Mouse (Mus musculus) embryonic facial prominence, embryonic 10.5 days (tissue): ENCODE measurements around the gene Pelo. TPM values are rescaled to one million over a fixed set of nuclear protein-coding genes. Genes with fewer than 3 reads are reported as not detected.

Source experiments
- DNase-seq: peaks from one replicate; pipeline ENCODE4 v3.0.0-alpha.2; 2017; ENCODE audit warnings: low spot score
- H3K27ac ChIP-seq: fragments of 300-500 bp; sonication (generic); replicated peaks from 2 replicates; pipeline ENCODE4 v1.5.1; 2016; ENCODE audit warnings: mild to moderate bottlenecking
- H3K27me3 ChIP-seq: fragments of 300-500 bp; sonication (generic); replicated peaks from 2 replicates; pipeline ENCODE4 v1.6.1; 2016; ENCODE audit warnings: low read depth, mild to moderate bottlenecking; ENCODE audit not compliant: poor library complexity, severe bottlenecking
- H3K36me3 ChIP-seq: fragments of 300-500 bp; sonication (generic); replicated peaks from 2 replicates; pipeline ENCODE4 v1.6.1; 2016; ENCODE audit warnings: mild to moderate bottlenecking, moderate library complexity
- H3K4me1 ChIP-seq: fragments of 300-500 bp; sonication (generic); 2 replicates; pipeline ENCODE4 v1.6.1; 2016
- H3K4me3 ChIP-seq: fragments of 300-500 bp; sonication (generic); 2 replicates; pipeline ENCODE4 v1.5.1; 2016; ENCODE audit warnings: mild to moderate bottlenecking, moderate library complexity
- H3K9me3 ChIP-seq: fragments of 300-500 bp; sonication (generic); 2 replicates; pipeline ENCODE4 v1.6.1; 2016; ENCODE audit warnings: mild to moderate bottlenecking
- WGBS: fragments of 180-500 bp; shearing (Covaris S2); methylation state at CpG from one replicate; pipeline ENCODE4 v1.1.7; 2016; 5-methylcytosine and 5-hydroxymethylcytosine counted together
- polyA plus RNA-seq: library from polyadenylated mRNA; unstranded; fragments of >200 nt; fragmentation: Nextera tagmentation; extraction: Ambion mirVana; gene quantifications from 2 replicates; pipeline ENCODE4 v1.2.1, GENCODE M21; 2016

Gene Pelo
- polyA plus RNA-seq, 1 experiment from 2014 or later = 6.0 TPM

DNA sequence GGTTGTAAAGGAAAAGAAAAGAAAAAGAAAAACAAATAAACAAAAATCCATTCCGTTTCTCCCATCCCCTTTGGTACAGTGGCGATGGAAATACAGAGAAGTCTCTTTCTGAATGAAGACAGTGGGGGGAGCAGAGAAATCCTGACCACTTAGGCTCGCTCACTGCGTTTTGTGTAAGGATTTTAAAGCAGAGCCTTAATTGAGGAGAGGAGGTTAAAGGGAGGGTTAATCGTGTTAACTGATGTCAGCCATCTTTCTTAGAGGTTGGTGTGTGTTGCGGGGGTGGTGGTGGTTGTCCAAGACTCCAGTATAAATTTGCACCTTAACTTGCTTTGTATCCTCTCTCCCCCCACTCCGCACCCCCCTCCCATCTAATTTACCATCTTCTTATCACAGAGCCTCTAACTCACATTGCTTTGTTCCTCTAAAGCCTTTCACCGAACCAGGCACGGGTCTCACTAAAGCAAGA is 1.0 kb upstream of the Pelo start:
- peak overlapping the region; percentile 91; the same call in 1 of the 2 replicates for H3K27ac ChIP-seq

DNA sequence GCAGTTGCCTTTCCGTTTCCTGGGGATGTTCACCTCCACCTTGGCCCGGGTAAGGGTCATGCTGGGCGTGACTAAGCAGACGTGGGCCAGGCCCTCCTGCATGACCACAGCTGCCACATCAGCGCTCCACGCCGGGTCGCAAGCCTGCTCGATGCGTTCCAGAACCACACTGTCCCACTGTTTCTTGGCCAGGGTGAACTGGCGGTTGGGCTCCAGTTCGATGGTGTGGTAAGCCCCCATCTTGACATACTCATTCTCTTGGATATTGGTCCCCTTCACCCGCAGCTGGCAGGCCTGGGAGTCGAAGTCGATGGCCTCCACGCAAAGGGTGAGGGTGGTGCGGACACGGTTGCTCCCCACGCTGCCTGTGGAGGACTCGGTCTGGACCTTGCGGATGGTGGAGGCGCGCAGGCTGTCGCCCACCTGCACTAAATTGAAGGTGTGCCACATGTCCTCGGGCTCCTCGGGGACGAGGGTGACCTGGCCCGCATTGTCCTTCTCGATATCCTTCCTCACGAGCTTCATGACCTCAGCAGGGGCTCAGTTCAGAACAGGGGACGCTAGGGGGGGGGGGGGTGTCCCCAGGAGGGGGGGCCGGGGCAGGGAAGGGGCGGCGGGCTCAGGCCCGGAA is 476 bp downstream of the Pelo start:
- WGBS = 8% methylated on average over 34 of the region's 35 CpGs
- Histone ChIP-seq H3K4me1 (peaks cover 22% of the 10 kb centered on the region), H3K27ac (peak overlapping the region; percentile 91), H3K27me3 (no peaks in the 10 kb centered on the region), H3K9me3 (peaks cover 6% of the 10 kb centered on the region; the same call in 1 of the 2 replicates), H3K4me3 (peak overlapping the region; percentile 69), H3K36me3 (peaks cover 40% of the 10 kb centered on the region)
- no peak for DNase-seq

More for the DNA sequence above, 1.0 kb upstream of the Pelo start:
- Histone ChIP-seq H3K9me3 (peaks cover 6% of the 10 kb centered on the region; the same call in 1 of the 2 replicates), H3K4me1 (peaks cover 22% of the 10 kb centered on the region), H3K4me3 (peak overlapping the region; percentile 69), H3K27me3 (no peaks in the 10 kb centered on the region), H3K36me3 (peaks cover 31% of the 10 kb centered on the region)
- WGBS = 53% methylated on average over 9 of the region's 9 CpGs
- DNase-seq = peak; percentile 12

DNA sequence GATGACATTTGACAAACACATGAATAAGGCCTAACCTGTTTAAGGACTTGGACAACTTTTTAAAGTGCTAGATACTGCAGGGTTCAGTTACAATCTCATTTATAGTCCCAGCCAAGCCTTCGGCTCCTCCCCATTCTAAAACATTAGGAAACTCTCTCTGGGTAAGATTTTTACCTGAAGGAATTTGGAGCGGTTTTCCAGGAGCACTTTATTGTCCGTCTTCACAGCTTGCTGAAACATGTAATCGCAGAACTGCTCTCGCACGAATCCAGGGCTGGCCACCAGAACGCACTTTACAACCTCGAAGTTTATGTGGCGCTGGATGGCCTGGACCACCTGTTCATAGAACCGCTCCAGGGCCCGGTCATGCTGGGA is 979 bp downstream of the Pelo start:
- H3K9me3 ChIP-seq = peaks cover 6% of the 10 kb centered on the region; the same call in 1 of the 2 replicates
- peaks cover 40% of the 10 kb centered on the region for H3K36me3 ChIP-seq
- H3K27me3 ChIP-seq = no peaks in the 10 kb centered on the region
- DNase-seq = no peak
- peaks cover 22% of the 10 kb centered on the region for H3K4me1 ChIP-seq
- peak overlapping the region; percentile 91; the same call in 1 of the 2 replicates for H3K27ac ChIP-seq
- H3K4me3 ChIP-seq = peak overlapping the region; percentile 69
- 66% methylated on average over 11 of the region's 11 CpGs for WGBS

DNA sequence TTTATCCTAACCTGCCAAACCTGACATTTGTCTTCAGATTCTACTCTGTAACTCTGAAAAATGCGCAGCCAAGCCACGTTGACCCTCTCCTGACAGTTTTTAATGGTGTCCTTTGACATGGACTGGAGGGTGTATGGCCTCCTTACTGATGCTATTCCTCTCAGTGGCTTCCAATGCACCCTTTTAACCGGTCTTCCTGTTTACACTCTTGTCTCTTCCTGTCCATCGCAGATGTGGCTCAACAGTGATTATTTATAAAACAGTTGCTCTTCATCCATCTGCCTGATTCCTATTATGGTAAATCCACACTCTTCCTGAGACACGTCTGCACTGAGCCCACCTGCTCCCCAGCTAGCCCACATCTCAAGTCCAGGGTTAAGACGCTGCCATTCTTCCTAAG is 4.0 kb downstream of the Pelo start:
- Histone ChIP-seq H3K27me3 (no peaks in the 10 kb centered on the region), H3K27ac (no peak overlapping the region), H3K4me1 (peaks cover 21% of the 10 kb centered on the region), H3K4me3 (no peak overlapping the region), H3K36me3 (peaks cover 40% of the 10 kb centered on the region), H3K9me3 (peaks cover 6% of the 10 kb centered on the region; the same call in 1 of the 2 replicates)
- no peak for DNase-seq
- WGBS = 87% methylated on average over 6 of the region's 6 CpGs

DNA sequence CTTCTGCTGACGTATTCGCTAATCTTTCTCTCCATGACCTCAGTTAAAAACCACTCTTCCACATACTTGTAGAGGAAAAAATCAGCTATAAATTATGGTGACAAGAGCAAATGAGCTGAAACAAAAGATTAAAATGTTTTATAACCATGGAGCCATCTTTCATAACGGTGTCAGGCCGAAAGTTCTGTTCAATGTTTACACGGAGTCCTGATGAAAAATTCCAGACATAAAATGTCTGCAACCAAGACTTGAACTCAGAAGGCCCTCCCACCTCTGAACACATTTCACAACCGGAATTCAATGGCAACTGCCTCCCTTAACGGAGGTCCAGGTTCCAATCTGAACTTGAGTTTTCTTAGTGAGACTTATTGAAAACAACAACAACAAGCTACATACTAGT is 7.6 kb downstream of the Pelo start:
- H3K4me1 ChIP-seq = no peaks in the 10 kb centered on the region
- no peak overlapping the region for H3K27ac ChIP-seq
- no peaks in the 10 kb centered on the region for H3K9me3 ChIP-seq
- no peak for DNase-seq
- H3K27me3 ChIP-seq = no peaks in the 10 kb centered on the region
- no peak overlapping the region for H3K4me3 ChIP-seq
- 93% methylated on average over 7 of the region's 7 CpGs for WGBS
- H3K36me3 ChIP-seq = peaks cover 22% of the 10 kb centered on the region

DNA sequence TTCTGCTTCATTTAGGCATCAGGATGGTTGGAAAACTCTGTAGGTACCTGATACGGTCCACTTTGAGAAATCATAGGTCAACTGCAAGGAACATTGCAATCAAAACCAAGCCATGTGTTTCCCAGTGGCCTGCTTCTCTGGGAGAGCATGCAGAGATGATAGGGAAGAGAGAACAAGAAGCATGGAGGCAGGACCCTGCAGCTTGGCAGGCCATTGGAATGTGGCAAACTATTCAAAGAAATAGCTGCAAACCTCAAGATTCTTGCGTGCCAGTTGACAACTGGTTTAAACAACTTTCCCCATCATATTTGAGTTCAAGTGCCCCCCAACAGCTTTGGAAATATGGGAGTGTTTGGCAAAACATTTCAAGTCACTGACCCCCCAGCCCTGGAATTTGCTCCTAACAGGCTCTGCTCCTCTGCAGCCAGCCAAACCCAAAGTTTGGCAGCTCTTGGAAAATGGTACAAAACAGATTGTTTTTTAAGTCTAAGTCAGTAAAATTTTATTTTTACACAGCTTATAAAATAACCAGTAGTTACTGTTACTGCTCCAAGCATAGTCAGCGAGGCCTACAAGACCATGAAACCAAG is 9.9 kb downstream of the Pelo start:
- no peak for DNase-seq

DNA sequence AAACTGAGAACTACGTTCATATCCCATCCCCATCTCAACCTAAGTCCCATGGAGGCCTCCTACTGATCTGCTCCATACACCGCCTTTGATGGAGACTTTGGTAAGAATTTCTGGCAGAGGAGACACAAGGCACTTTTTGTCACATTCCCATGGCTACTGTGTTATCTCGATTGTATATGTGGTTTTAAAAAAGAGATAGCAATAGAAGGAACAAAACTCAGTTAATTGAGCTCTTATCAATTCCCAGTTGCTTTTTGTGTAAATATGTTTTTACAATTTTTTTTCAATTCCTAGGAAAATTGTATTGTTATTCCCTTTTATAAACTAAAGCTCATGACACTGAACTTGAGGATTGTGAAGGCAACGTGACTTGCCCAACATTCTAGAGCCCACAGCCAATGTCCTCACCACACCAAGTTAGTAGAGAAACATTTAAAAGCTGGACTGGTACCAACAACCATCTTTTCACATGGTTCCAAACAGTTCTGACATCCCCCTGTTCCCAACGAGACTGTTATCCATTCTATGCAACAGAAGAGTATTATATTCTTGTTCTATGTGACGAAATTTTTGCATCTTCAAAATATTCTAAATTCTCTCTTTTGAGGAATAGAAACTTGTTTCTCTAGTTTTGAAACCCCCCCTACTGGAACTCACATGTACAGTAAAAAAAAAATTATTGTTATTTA is 10.8 kb downstream of the Pelo start:
- Histone ChIP-seq H3K4me1 (no peaks in the 10 kb centered on the region), H3K4me3 (no peak overlapping the region), H3K36me3 (no peaks in the 10 kb centered on the region), H3K9me3 (no peaks in the 10 kb centered on the region), H3K27me3 (no peaks in the 10 kb centered on the region), H3K27ac (no peak overlapping the region)
- DNase-seq = no peak
- 86% methylated on average over 6 of the region's 6 CpGs for WGBS

More for the DNA sequence above, 9.9 kb downstream of the Pelo start:
- 91% methylated on average over 3 of the region's 3 CpGs for WGBS
- Histone ChIP-seq H3K4me1 (no peaks in the 10 kb centered on the region), H3K36me3 (no peaks in the 10 kb centered on the region), H3K27ac (no peak overlapping the region), H3K4me3 (no peak overlapping the region), H3K27me3 (no peaks in the 10 kb centered on the region), H3K9me3 (no peaks in the 10 kb centered on the region)

DNA sequence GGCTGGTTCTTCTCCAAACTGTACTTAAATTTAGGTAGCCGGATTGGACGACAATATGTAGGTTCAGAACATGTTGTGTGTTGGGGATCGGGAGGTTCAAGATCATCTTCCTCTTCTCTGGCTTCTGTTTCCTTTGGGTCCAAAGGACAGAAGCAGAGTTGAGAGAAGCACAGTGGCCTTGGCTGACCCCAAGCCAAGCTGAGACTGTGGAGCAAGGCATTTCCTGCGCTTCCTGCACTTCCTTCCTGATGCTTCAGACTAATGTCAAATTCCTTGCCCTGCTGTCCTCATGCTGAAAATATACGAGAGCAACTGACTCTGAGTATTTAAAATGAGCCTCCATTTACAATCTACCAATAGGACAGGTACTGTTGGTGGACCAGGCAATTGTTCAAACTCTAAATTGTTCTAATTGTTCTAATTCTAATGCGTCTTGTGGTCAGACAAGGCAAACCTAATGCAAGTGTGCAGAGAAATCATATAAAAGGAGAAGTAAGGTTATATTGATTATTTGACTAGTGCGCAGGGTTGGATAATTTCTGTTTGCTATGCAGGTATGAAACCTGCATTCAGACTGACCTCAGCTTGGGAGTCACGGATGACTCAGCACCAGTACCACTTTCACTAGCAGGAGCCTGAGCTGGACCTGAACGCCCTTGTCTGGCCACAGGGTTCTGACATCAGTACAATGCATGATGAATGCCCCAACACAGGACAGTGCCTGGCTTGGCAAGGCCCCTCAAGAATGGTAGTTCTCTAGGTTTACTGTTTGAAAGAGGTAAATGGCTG is 12.4 kb downstream of the Pelo start:
- Histone ChIP-seq H3K27me3 (no peaks in the 10 kb centered on the region), H3K36me3 (no peaks in the 10 kb centered on the region), H3K4me1 (no peaks in the 10 kb centered on the region), H3K27ac (no peak overlapping the region), H3K4me3 (no peak overlapping the region), H3K9me3 (no peaks in the 10 kb centered on the region)
- DNase-seq = no peak
- 81% methylated on average over 9 of the region's 9 CpGs for WGBS

DNA sequence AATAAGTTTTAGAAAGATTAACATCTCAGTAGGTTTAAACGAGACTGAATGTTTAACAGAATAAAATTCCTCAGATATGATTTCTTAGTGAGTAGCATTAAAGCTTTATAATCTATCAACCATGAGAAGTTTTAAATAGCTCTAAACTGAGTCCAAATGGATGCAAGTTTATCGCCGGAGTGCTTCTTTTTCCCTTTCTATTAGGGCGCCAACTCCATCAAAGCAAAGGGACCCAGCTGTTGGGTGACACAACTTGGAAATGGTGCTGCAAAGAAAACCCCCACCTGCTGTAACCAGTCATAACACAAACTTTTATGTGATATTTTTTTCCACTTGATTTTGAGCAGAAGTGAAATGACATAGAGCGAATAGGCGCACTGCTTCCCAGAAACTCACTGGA is 17.6 kb downstream of the Pelo start:
- H3K9me3 ChIP-seq = no peaks in the 10 kb centered on the region
- WGBS = 92% methylated on average over 6 of the region's 6 CpGs

DNA sequence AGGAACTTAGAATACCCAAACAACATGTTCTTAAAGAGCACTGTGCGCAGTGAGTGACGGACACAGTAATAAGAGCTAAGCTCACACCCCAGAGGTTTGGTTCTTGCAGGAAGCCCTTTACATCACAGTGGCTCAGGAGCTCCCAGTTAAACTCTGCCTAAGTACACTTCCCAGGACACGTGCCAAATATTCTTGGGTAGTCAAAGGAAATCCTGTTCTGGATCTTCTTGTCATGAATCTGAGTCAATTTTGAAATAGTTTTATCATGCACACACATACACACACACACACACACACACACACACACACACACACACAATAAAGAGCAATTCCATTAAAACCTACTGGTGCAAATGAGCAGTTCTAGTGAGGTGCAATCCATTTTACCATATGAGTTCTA is 18.6 kb downstream of the Pelo start:
- Histone ChIP-seq H3K4me3 (no peak overlapping the region), H3K27ac (no peak overlapping the region), H3K27me3 (no peaks in the 10 kb centered on the region), H3K4me1 (no peaks in the 10 kb centered on the region), H3K36me3 (no peaks in the 10 kb centered on the region), H3K9me3 (no peaks in the 10 kb centered on the region)
- WGBS = 89% methylated on average over 3 of the region's 3 CpGs
- no peak for DNase-seq

More for the DNA sequence above, 17.6 kb downstream of the Pelo start:
- Histone ChIP-seq H3K36me3 (no peaks in the 10 kb centered on the region), H3K27ac (no peak overlapping the region), H3K4me3 (no peak overlapping the region), H3K4me1 (no peaks in the 10 kb centered on the region), H3K27me3 (no peaks in the 10 kb centered on the region)
- DNase-seq = no peak

DNA sequence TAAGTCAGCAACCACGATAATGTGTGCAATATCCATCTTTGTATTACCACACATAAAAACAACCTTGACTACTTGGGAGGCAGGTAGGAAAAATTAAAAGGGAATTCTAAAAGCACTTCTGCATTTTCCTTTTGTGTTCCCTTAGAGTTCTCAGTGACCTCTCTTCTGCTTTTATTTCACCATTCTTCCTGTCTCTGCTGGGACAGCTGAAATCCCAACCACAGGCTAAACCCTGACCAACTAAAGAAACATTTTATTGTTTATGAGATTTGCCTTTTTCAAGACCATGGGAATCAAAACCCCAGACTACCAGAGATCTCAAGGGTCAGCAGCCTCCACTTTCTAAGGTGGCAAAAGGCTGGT is 22.0 kb downstream of the Pelo start:
- Histone ChIP-seq H3K27me3 (no peaks in the 10 kb centered on the region), H3K4me1 (no peaks in the 10 kb centered on the region), H3K9me3 (no peaks in the 10 kb centered on the region), H3K36me3 (no peaks in the 10 kb centered on the region), H3K4me3 (no peak overlapping the region), H3K27ac (no peak overlapping the region)
- 91% methylated on average over 1 of the region's 1 CpGs for WGBS
- DNase-seq = no peak

DNA sequence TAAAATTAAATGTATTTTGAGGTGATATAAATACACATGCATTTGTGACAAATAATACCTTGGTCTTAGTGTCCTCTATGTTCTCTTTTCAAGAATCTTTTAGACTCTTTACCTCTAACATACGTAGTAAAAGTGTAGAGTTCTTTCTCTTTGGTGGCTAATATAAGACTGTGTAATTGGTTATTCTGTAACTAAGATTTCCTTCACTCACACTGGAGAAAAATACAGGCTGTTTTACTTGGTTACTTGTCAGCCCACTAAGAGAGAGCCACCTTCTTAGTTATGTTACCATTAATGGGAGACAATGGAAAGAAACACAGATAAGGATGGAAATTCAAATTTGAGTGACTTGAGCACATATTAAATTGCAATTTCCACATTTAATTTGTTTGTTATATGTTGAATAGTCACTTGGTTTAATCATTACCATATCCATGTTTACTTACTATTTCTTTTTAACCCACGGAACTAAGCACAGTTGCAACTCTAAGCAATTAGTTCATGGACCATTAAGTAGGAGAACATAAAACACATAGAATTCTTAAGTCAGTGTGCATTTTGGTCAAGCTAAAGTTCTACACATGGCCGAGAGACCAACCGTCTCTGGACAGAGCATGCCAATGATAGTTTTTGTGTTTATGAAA is 22.5 kb downstream of the Pelo start:
- Histone ChIP-seq H3K27ac (no peak overlapping the region), H3K4me1 (no peaks in the 10 kb centered on the region), H3K27me3 (no peaks in the 10 kb centered on the region), H3K36me3 (no peaks in the 10 kb centered on the region), H3K9me3 (no peaks in the 10 kb centered on the region), H3K4me3 (no peak overlapping the region)
- 90% methylated on average over 4 of the region's 4 CpGs for WGBS
- no peak for DNase-seq
